Mouse (Mus musculus) fibroblast of lung, adult 2 months (primary cell): ENCODE measurements around the gene Dvl1.
A peak's percentile ranks its signal among the peaks of the same experiment; 100 is the strongest.

Experiments used
- DNase-seq: peaks from one replicate; pipeline ENCODE4 v3.0.0-alpha.2; 2011; ENCODE audit warnings: low read depth

Gene Dvl1

GRCm38 (mm10) chr4:155846871-155847578, at the start of gene Dvl1:
Gene Dvl1 (plus strand): TSS chr4:155847402.
- peak; percentile 60 for DNase-seq

GRCm38 (mm10) chr4:155802075-155802474, 45.1 kb upstream of the Dvl1 start:
- DNase-seq = no peak

GRCm38 (mm10) chr4:155802741-155803339, 44.4 kb upstream of the Dvl1 start, which contains the start of gene Mrpl20:
Gene Mrpl20 (plus strand): TSS chr4:155802878.
- no peak for DNase-seq

- peak; percentile 70 for DNase-seq
Observed at GRCm38 (mm10) chr4:155803340-155804041, 43.7 kb upstream of the Dvl1 start.

GRCm38 (mm10) chr4:155807841-155808240, 39.4 kb upstream of the Dvl1 start:
- DNase-seq = no peak

GRCm38 (mm10) chr4:155811929-155812664, 35.1 kb upstream of the Dvl1 start, which contains the start of gene Ccnl2:
Gene Ccnl2 (plus strand): TSS chr4:155812489.
- DNase-seq = peak; percentile 86

GRCm38 (mm10) chr4:155812665-155813181, 34.5 kb upstream of the Dvl1 start:
- DNase-seq = no peak

GRCm38 (mm10) chr4:155817533-155817932, 29.7 kb upstream of the Dvl1 start:
- DNase-seq = no peak

GRCm38 (mm10) chr4:155821025-155821424, 26.2 kb upstream of the Dvl1 start:
- no peak for DNase-seq

GRCm38 (mm10) chr4:155823443-155823842, 23.8 kb upstream of the Dvl1 start:
- DNase-seq = no peak

- no peak for DNase-seq
Observed at GRCm38 (mm10) chr4:155829866-155830265, 17.3 kb upstream of the Dvl1 start.

- DNase-seq = no peak
Observed at GRCm38 (mm10) chr4:155830596-155830995, 16.6 kb upstream of the Dvl1 start.

GRCm38 (mm10) chr4:155831205-155831766, 15.9 kb upstream of the Dvl1 start, which contains the start of gene Aurkaip1:
Gene Aurkaip1 (plus strand): TSS chr4:155831272.
- DNase-seq = peak; percentile 86

- DNase-seq = no peak
Observed at GRCm38 (mm10) chr4:155831831-155832230, 15.4 kb upstream of the Dvl1 start.

GRCm38 (mm10) chr4:155832321-155832720, 14.9 kb upstream of the Dvl1 start:
- DNase-seq = no peak

GRCm38 (mm10) chr4:155833234-155833633, 14.0 kb upstream of the Dvl1 start:
- DNase-seq = no peak

GRCm38 (mm10) chr4:155833836-155834235, 13.4 kb upstream of the Dvl1 start:
- DNase-seq = peak; percentile 67

GRCm38 (mm10) chr4:155837404-155838010, 9.7 kb upstream of the Dvl1 start:
- peak; percentile 89 for DNase-seq

- peak; percentile 66 for DNase-seq
Observed at GRCm38 (mm10) chr4:155838187-155839153, 8.7 kb upstream of the Dvl1 start.

GRCm38 (mm10) chr4:155839483-155839910, 7.7 kb upstream of the Dvl1 start, which contains the start of gene Mxra8:
Gene Mxra8 (plus strand): TSS chr4:155839680.
- peak; percentile 96 for DNase-seq
